Mouse (Mus musculus) heart, embryonic 10.5 days (tissue): ENCODE measurements around the gene Dab2ip. TPM values are rescaled to one million over a fixed set of nuclear protein-coding genes. Genes with fewer than 3 reads are reported as not detected.

Experiments
- DNase-seq: peaks from one replicate; pipeline ENCODE4 v3.0.0-alpha.2; 2017; ENCODE audit warnings: low spot score
- H3K27ac ChIP-seq: fragments of 300-500 bp; sonication (generic); 2 replicates; pipeline ENCODE4 v1.5.1; 2016; ENCODE audit warnings: mild to moderate bottlenecking
- H3K27me3 ChIP-seq: fragments of 300-500 bp; sonication (generic); 2 replicates; pipeline ENCODE4 v1.6.1; 2016; ENCODE audit warnings: mild to moderate bottlenecking; ENCODE audit not compliant: poor library complexity, insufficient read depth, severe bottlenecking
- H3K36me3 ChIP-seq: fragments of 300-500 bp; sonication (generic); 2 replicates; pipeline ENCODE4 v1.6.1; 2016; ENCODE audit warnings: mild to moderate bottlenecking, moderate library complexity
- H3K4me1 ChIP-seq: fragments of 300-500 bp; sonication (generic); 2 replicates; pipeline ENCODE4 v1.6.1; 2016; ENCODE audit warnings: mild to moderate bottlenecking
- H3K4me3 ChIP-seq: fragments of 300-500 bp; sonication (generic); 2 replicates; pipeline ENCODE4 v1.5.1; 2016; ENCODE audit warnings: mild to moderate bottlenecking, moderate library complexity
- H3K9me3 ChIP-seq: fragments of 300-500 bp; sonication (generic); 2 replicates; pipeline ENCODE4 v1.6.1; 2016; ENCODE audit warnings: mild to moderate bottlenecking, moderate library complexity
- WGBS: fragments of 180-500 bp; shearing (Covaris S2); methylation state at CpG from one replicate; pipeline ENCODE4 v1.1.7; 2016; 5-methylcytosine and 5-hydroxymethylcytosine counted together
- polyA plus RNA-seq: library from polyadenylated mRNA; unstranded; fragments of >200 nt; fragmentation: Nextera tagmentation; extraction: Ambion mirVana; gene quantifications from 2 replicates; pipeline ENCODE4 v1.2.1, GENCODE M21; 2016

The Dab2ip gene
- polyA plus RNA-seq, 1 experiment from 2014 or later: 49.0 TPM

GRCm38 (mm10) chr2:35775651-35776055 lies 217.6 kb downstream of the Dab2ip start:
- peak overlapping the region; percentile 60 for H3K27ac ChIP-seq
- H3K27me3 ChIP-seq: 0 out of 2 replicates have a peak, but pooled peaks cover 5% of the 10 kb centered on the region
- no peaks in the 10 kb centered on the region for H3K36me3 ChIP-seq
- H3K4me3 ChIP-seq: 0 out of 2 replicates have a peak overlapping the region, but pooled peaks have one; percentile 12
- H3K9me3 ChIP-seq: no peaks in the 10 kb centered on the region
- peak; percentile 82 for DNase-seq
- peaks cover 40% of the 10 kb centered on the region for H3K4me1 ChIP-seq
- 8% methylated on average over 5 of the region's 5 CpGs for WGBS

- no peak for DNase-seq
- H3K4me1 ChIP-seq: peaks cover 40% of the 10 kb centered on the region
- H3K27ac ChIP-seq: peak overlapping the region; percentile 52; the same call in 1 of the 2 replicates
- H3K9me3 ChIP-seq: no peaks in the 10 kb centered on the region
- H3K4me3 ChIP-seq: no peak overlapping the region
- 0 out of 2 replicates have a peak, but pooled peaks cover 8% of the 10 kb centered on the region for H3K27me3 ChIP-seq
- H3K36me3 ChIP-seq: no peaks in the 10 kb centered on the region
- WGBS: 74% methylated on average over 9 of the region's 9 CpGs
Observed at GRCm38 (mm10) chr2:35776935-35777334, 218.9 kb downstream of the Dab2ip start.

- peaks cover 55% of the 10 kb centered on the region for H3K4me1 ChIP-seq
- no peaks in the 10 kb centered on the region for H3K9me3 ChIP-seq
- no peak for DNase-seq
- 79% methylated on average over 5 of the region's 5 CpGs for WGBS
- no peaks in the 10 kb centered on the region for H3K36me3 ChIP-seq
- no peak overlapping the region for H3K27ac ChIP-seq
- H3K4me3 ChIP-seq: no peak overlapping the region
- peaks cover 17% of the 10 kb centered on the region; the same call in 1 of the 2 replicates for H3K27me3 ChIP-seq
Observed at GRCm38 (mm10) chr2:35779266-35779665, 221.2 kb downstream of the Dab2ip start.

Other genes with a start within 250 kb of the Dab2ip start
- gene Stom, start 221.3 kb upstream of the Dab2ip start, polyA plus RNA-seq: 32.9 and 34.0 TPM in 2 replicates
- gene 4930568D16Rik, start 190.5 kb upstream of the Dab2ip start, polyA plus RNA-seq: not detected in 2 replicates
- not detected in 2 replicates for gene 4930402F06Rik, start 161.1 kb upstream of the Dab2ip start, polyA plus RNA-seq
- 30.4 and 51.3 TPM in 2 replicates for gene Ggta1, start 95.0 kb upstream of the Dab2ip start, polyA plus RNA-seq